Mouse (Mus musculus): Measurements from ENCODE around the gene Nat8. TPM values are rescaled to one million over a fixed set of nuclear protein-coding genes. Genes with fewer than 3 reads are reported as not detected.

Nat8 gene
- polyA plus RNA-seq, 1 experiment from 2014 or later, result not detected

Small RNA genes within 50 kb of the gene (microRNA-seq; reads per million reads assigned to microRNA genes)
- not detected for gene Mir6375

Other genes starting within 250 kb of the Nat8 start
- gene Alms1, start 244.6 kb downstream of the Nat8 start, polyA plus RNA-seq (2015; fragmentation: Nextera tagmentation; extraction: Ambion mirVana), result 6.2 and 6.6 TPM in 2 replicates
- gene Nat8f7, start 118.9 kb downstream of the Nat8 start, polyA plus RNA-seq (2015; fragmentation: Nextera tagmentation; extraction: Ambion mirVana), result not detected in 2 replicates
- 0.11 TPM in 2 replicates for gene Nat8f3, start 66.3 kb downstream of the Nat8 start, polyA plus RNA-seq (2015; fragmentation: Nextera tagmentation; extraction: Ambion mirVana)
- gene Nat8f6, start 11.1 kb downstream of the Nat8 start, polyA plus RNA-seq (2015; fragmentation: Nextera tagmentation; extraction: Ambion mirVana), result not detected in 2 replicates
- not detected in 2 replicates for gene Nat8f5, start 11.1 kb downstream of the Nat8 start, polyA plus RNA-seq (2015; fragmentation: Nextera tagmentation; extraction: Ambion mirVana)
- not detected in 2 replicates for gene Nat8f2, start 37.1 kb upstream of the Nat8 start, polyA plus RNA-seq (2015; fragmentation: Nextera tagmentation; extraction: Ambion mirVana)
- 1.8 and 2.5 TPM in 2 replicates for gene Nat8f4, start 72.8 kb upstream of the Nat8 start, polyA plus RNA-seq (2015; fragmentation: Nextera tagmentation; extraction: Ambion mirVana)
- 38.4 and 38.8 TPM in 2 replicates for gene Tprkb, start 79.8 kb upstream of the Nat8 start, polyA plus RNA-seq (2015; fragmentation: Nextera tagmentation; extraction: Ambion mirVana)
- gene Nat8f1, start 83.6 kb upstream of the Nat8 start, polyA plus RNA-seq (2015; fragmentation: Nextera tagmentation; extraction: Ambion mirVana), result 6.9 and 7.8 TPM in 2 replicates
- 41.3 and 51.1 TPM in 2 replicates for gene Dusp11, start 129.6 kb upstream of the Nat8 start, polyA plus RNA-seq (2015; fragmentation: Nextera tagmentation; extraction: Ambion mirVana)
- gene Figla, start 184.1 kb upstream of the Nat8 start, polyA plus RNA-seq (2015; fragmentation: Nextera tagmentation; extraction: Ambion mirVana), result not detected in 2 replicates
- 4.1 and 5.4 TPM in 2 replicates for gene Add2, start 196.6 kb upstream of the Nat8 start, polyA plus RNA-seq (2015; fragmentation: Nextera tagmentation; extraction: Ambion mirVana)

All from limb, embryonic 13.5 days (tissue).